Mouse (Mus musculus): ENCODE results near the gene Ptpn4. TPM values are rescaled to one million over a fixed set of nuclear protein-coding genes. Genes with fewer than 3 reads are reported as not detected.

The Ptpn4 gene
- 3.5 TPM for polyA plus RNA-seq (2015; fragmentation: Illumina TruSeq; extraction: RNeasy Lipid Tissue Mini Kit (QIAGEN cat#74804); ENCODE audit: insufficient read depth, low read depth, low replicate concordance)

DNA sequence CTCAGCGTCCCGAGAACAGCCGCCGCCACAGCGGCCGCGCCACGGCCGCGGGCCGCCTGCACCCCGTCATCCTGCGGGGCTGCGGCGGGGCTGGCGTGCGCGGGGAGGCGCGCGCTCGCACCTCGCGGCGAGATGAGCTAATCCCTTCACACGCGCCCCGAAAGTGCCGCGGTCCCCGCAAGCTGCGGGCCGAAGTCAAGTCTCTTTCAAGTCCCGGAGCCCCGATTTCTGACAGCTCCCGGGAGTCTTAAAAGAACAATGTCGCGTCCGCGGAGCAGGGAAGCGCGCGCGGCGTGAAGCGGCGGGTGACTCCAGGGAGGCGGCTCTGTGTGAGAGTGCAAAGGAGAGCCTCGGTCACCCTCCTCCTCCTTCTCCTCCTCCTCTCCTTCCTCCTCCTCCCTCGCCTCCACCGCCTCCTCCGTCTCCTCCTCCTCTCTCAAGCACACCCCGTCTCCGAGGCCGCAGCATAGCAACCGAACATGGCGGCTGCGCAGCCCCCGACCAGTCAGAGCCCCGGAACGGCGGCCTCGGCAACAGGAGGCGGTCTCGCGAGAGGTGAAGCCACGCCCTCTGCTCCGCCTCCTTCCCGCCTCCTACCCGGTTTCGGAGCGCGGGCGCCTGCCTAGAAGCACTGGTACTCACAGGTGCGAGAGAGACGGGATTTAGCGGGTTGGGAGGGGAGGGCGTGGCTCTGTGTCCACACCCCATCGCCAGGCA lies at the start of gene Ptpn4:
Ptpn4 (minus strand) TSS at position 579 of the 717 bp plus-strand sequence.

DNA sequence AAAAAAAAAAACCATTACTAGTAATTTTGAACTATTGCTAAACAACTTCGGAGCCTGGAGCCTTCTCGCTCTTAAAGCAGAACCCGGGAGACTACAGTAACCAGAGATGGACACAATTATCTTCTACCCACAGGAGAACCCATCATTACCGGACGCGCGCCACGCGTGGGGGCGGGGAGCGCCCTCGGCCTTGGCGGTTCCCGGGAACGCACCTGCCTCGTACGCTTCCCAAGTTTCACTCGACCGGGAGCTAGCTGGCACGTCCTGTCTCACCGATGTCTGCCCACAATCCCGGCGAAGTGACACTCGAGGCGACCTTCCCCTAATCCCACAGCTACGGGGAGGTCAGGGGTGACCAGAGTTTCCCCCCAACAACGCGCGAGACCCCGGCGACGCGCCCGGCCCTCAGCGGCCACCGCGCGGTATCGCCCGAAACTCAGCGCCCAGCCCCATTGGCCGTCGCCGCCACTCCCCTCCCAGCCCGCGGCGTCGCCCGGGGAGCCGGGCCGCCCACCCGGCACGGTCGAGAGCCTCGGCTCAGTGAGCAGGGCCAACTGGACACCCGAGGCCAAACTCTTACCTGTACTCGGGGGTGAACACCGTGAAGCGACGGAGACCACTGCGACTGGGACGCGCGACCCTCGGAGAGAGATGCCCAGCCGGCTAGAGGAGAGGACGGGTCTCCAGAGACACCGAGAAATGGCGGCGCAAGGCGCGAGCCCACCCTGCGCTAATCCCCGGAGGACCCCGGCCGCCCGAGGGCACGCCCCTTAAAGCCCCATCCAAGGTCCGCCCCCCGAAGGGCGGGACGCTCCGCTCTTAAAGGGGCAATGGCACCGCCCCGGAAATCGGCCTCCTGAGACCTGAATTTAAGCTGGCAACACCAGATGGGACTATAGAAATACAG lies 189.0 kb downstream of the Ptpn4 start, which contains the start of gene Epb41l5:
Epb41l5 (minus strand) TSS at position 796 of the 907 bp plus-strand sequence.

Other genes starting within 250 kb of the Ptpn4 start
- gene Epb41l5, start 188.6 kb downstream of the Ptpn4 start, polyA plus RNA-seq (2015; fragmentation: Illumina TruSeq; extraction: RNeasy Lipid Tissue Mini Kit (QIAGEN cat#74804); ENCODE audit: insufficient read depth, low read depth, low replicate concordance) = 3.1 TPM
- gene Tmem177, start 75.6 kb upstream of the Ptpn4 start, polyA plus RNA-seq (2015; fragmentation: Illumina TruSeq; extraction: RNeasy Lipid Tissue Mini Kit (QIAGEN cat#74804); ENCODE audit: insufficient read depth, low read depth, low replicate concordance) = 1.3 TPM
- gene Cfap221, start 159.6 kb upstream of the Ptpn4 start, polyA plus RNA-seq (2015; fragmentation: Illumina TruSeq; extraction: RNeasy Lipid Tissue Mini Kit (QIAGEN cat#74804); ENCODE audit: insufficient read depth, low read depth, low replicate concordance) = not detected
- 1.4 TPM for gene Sctr, start 169.3 kb upstream of the Ptpn4 start, polyA plus RNA-seq (2015; fragmentation: Illumina TruSeq; extraction: RNeasy Lipid Tissue Mini Kit (QIAGEN cat#74804); ENCODE audit: insufficient read depth, low read depth, low replicate concordance)
- gene Tmem37, start 236.5 kb upstream of the Ptpn4 start, polyA plus RNA-seq (2015; fragmentation: Illumina TruSeq; extraction: RNeasy Lipid Tissue Mini Kit (QIAGEN cat#74804); ENCODE audit: insufficient read depth, low read depth, low replicate concordance) = 1.3 TPM

Measured in pancreas, adult 10 weeks (tissue).